Mouse (Mus musculus) testis, adult 10 weeks (tissue): Measurements from ENCODE around the gene Rtf2. TPM values are rescaled to one million over a fixed set of nuclear protein-coding genes. Genes with fewer than 3 reads are reported as not detected.

Source experiments
- polyA plus RNA-seq: library from polyadenylated mRNA; stranded (reverse); fragments of 350-450 nt; fragmentation: Illumina TruSeq; extraction: RNeasy Lipid Tissue Mini Kit (QIAGEN cat#74804); gene quantifications from one replicate; pipeline ENCODE4 v1.2.3, GENCODE M21; 2014; ENCODE audit warnings: low read depth, low replicate concordance

Gene Rtf2
- polyA plus RNA-seq = 3.8 TPM

GRCm38 (mm10) chr2:172439843-172440639, at the start of gene Rtf2:
Rtf2 (plus strand) TSS chr2:172440556.

GRCm38 (mm10) chr2:172393391-172394051, 46.8 kb upstream of the Rtf2 start, which contains the start of gene Cass4:
Cass4 (plus strand) TSS chr2:172393794.

GRCm38 (mm10) chr2:172458496-172458895, 18.1 kb downstream of the Rtf2 start, which contains the start of gene Gcnt7:
Gcnt7 (minus strand) TSS chr2:172458596.

GRCm38 (mm10) chr2:172472318-172472717, 32.0 kb downstream of the Rtf2 start, which contains the start of gene Fam209:
Fam209 (plus strand) TSS chr2:172472520.

Other genes with a start within 250 kb of the Rtf2 start
- not detected for gene Mc3r, start 192.1 kb upstream of the Rtf2 start, polyA plus RNA-seq
- gene Fam210b, start 95.0 kb upstream of the Rtf2 start, polyA plus RNA-seq = 11.5 TPM
- 73.7 TPM for gene Aurka, start 70.0 kb upstream of the Rtf2 start, polyA plus RNA-seq
- gene Cstf1, start 69.9 kb upstream of the Rtf2 start, polyA plus RNA-seq = 19.4 TPM
- gene Cass4, start 46.8 kb upstream of the Rtf2 start, polyA plus RNA-seq = 0.17 TPM
- 0.11 TPM for gene Gcnt7, start 18.0 kb downstream of the Rtf2 start, polyA plus RNA-seq
- gene Fam209, start 32.0 kb downstream of the Rtf2 start, polyA plus RNA-seq = 410 TPM
- not detected for gene Tfap2c, start 109.0 kb downstream of the Rtf2 start, polyA plus RNA-seq